Mouse (Mus musculus) gastrocnemius, postnatal 36 days (tissue): ENCODE measurements around the gene Bcas2. TPM values are rescaled to one million over a fixed set of nuclear protein-coding genes. Genes with fewer than 3 reads are reported as not detected.
"Not testable (repeated sequence)": the region's sequence is repeated elsewhere in the genome, so short reads cannot be mapped to it uniquely, and the experiment has no call there.

Experiments used
- DNase-seq, 2 experiments: peaks; one replicate each; pipeline ENCODE4 v3.0.0; 2022
- intact Hi-C: fragments of 180-260 bp; cut with DNase I; formaldehyde crosslinking; loops from one replicate; pipeline ENCODE4 v1.15.1; 2025
- total RNA-seq, 2 experiments: library from RNA; stranded (reverse); gene quantifications; 2 replicates each; pipeline ENCODE4 v1.2.3; 2021

Bcas2 gene
- total RNA-seq, 2 experiments from 2014 or later = 37.2 to 43.8 TPM

DNA sequence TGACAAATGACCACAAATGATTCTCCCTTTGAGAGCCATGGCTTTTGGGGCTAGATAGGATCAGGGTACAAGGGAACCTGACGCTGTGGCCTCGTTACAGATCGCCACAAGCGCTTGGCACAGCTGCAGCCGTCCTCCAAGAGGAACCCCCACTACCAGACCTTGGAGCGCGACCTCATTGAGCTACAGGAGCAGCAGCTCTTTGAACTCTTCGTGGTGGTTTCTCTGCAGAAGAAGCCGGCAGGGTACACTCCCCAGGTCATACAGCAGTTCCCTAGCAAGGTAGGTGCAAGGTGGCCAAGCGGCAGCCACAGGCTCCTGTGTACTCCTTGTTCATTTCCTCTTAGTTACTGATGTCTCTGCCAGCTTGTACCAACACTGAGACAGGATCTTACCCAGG, 22.5 kb upstream of the Bcas2 start:
- DNase-seq = no peak
- intact Hi-C loops = no loop called here

DNA sequence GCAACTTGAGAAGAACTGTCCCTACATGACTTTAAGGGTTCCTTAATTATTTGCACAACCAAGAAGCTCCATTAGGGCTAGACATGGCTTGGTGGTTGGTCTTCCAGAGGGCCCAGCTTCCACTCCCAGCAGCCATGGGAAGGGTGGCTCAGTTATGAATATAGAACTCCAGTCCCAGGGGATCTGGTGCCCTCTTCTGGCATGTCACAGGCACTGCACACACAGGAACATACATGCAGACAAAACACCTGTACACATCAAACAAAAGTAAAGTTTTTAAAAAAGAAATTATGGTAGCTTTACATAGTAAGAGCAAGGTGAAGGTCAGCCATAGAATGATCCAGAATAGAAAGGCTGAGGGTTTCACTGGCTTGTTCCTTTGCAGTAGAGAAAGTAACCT, 17.7 kb upstream of the Bcas2 start:
- intact Hi-C loops = no loop called here
- DNase-seq = no peak

DNA sequence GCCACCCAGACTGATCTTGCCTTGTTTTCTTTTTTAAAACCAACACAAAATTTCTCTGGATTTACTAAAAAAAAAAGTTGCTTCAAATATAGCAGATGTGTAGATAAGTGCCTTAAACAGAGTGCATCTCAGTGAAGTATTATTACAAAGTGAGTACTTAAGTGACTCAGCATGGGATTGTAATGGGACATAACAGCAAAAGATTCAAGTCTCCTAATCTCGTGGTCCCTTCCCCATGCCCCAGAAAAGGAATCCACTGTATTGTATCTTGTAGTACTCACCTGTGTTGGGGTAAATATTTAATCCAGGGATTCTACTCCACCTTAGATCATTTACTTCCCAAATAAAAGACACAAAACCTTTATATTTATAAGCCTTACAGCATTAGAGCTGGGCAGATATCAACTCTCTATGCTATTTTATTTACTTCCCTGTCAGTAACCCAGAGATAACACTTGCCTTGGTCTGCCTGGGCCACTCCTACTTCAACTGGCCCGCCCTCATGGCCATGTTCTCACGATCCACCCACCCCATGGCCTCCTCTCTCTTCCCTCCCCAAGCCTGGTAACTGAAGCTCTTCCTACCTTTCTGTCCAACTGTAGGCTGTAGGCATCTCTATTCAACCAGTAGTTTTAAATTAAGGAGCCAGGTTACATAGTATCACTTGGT, 12.1 kb upstream of the Bcas2 start:
- intact Hi-C loops = no loop called here
- no peak for DNase-seq

GRCm38 (mm10) chr3:103169771-103170170, 1.7 kb upstream of the Bcas2 start:
- intact Hi-C loops = loop anchor here (5.0 kb wide), 2 partner anchors 67 to 452 kb away; partner anchors contain the start of gene Dennd2c
- DNase-seq = peak; percentile 71 to 72

DNA sequence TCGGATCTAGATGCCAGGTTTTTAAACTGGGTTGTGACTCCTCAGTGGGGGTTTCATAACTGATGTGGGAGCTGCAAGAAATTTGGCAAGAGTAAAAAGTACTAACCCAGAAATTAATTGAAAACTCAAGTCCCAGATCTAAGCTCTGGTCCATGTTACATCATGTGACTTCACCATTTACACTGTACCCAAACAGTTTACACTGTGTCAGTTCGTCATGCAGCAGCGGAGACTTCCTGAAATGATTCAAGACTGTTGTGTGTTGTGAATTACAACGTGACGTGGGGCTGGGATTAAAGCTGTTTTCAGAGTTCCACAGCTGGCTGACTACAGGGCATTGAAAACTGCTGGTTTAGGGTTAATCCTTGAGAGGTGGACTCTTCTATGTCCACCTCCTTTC, 1.2 kb downstream of the Bcas2 start:
- intact Hi-C loops = no loop called here
- no peak for DNase-seq

GRCm38 (mm10) chr3:103176740-103177139, 5.3 kb downstream of the Bcas2 start:
- no peak for DNase-seq
- intact Hi-C loops = no loop called here

DNA sequence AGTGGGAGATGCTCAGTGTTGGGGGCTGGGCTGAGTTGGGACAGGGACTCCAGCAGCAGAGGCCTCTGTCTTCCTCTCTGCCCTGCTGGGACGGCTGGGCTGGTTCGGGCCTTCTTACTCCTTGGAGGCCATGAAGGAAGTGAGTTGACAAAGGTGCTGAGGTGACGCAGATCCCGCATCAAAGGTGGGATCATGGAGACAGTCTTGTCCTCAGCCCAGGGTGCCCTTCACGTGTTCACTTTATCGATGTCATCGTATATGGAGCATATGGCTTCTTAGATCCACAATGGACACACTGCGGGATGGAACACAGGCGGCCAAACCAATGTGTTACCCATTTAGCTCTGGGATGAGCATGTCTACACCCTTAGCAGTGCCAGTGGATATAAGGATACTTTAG, 8.1 kb downstream of the Bcas2 start:
- intact Hi-C loops = no loop called here
- no peak for DNase-seq

DNA sequence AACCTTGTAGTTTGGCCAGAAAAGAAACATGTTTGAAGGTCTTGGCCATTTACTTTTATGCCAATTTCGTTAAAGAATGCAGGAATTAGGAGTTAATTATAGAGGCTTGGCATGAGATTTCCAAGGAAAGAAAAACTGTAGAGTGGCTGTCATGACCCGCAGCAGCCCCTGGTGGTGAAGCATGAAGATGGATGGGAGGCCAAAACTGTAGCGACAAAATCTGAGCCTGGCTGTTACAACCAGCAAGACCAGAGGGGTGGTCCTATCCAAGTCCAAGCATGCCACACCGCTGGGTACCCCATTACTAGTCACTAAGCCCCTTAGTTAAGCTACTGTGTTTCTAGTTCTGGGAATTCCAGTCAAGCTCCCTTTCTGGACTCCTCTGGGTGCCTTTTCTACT, 9.7 kb downstream of the Bcas2 start:
- intact Hi-C loops = no loop called here
- no peak for DNase-seq

- intact Hi-C loops = no loop called here
- no peak for DNase-seq
Measured at GRCm38 (mm10) chr3:103182821-103183220, 11.4 kb downstream of the Bcas2 start.

- intact Hi-C loops, DNase-seq: not testable (repeated sequence)
Measured at GRCm38 (mm10) chr3:103184467-103184866, 13.0 kb downstream of the Bcas2 start.

- no peak for DNase-seq
- intact Hi-C loops = no loop called here
Measured at GRCm38 (mm10) chr3:103188451-103188850, 17.0 kb downstream of the Bcas2 start.

GRCm38 (mm10) chr3:103188856-103189255, 17.4 kb downstream of the Bcas2 start:
- intact Hi-C loops = no loop called here
- DNase-seq = no peak

DNA sequence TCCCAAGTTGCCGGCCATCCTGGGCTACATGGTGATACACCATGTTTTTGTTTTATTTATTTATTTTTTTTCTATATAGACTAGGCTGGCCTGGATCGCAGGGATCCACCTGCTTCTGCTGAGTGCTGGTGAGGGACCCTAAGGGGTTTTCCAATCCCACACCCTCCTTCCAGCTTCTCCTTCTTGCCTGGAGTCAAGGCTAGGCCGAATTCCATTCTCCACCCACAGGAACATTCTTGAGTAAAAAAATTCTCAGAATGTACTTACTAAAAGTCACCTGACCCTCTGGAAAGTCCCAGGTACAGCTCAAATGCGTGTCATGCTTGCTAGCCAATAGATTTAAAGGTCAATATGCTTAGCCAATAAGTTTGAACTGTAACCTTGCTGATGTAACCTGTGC, 20.7 kb downstream of the Bcas2 start:
- no peak for DNase-seq
- intact Hi-C loops = no loop called here

DNA sequence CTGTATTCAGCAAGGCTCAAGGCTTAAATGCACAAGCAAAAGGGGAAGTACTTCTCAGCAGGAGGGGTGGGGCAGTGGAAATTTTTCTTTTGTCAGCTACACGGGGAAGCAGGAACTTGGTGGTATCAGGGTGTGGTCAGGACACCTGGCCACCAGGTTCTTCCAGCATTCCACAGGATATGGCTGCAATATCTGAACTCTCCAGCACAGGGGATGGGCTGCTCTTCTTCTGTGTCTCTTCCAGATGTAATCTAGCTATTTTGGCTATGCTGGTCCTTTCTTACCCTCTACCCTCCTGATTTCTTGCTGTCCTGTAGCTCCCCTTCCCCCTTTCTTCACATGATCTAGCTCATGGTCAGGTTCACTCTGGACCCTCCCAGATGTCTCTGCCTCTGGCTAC, 21.7 kb downstream of the Bcas2 start:
- intact Hi-C loops = no loop called here

DNA sequence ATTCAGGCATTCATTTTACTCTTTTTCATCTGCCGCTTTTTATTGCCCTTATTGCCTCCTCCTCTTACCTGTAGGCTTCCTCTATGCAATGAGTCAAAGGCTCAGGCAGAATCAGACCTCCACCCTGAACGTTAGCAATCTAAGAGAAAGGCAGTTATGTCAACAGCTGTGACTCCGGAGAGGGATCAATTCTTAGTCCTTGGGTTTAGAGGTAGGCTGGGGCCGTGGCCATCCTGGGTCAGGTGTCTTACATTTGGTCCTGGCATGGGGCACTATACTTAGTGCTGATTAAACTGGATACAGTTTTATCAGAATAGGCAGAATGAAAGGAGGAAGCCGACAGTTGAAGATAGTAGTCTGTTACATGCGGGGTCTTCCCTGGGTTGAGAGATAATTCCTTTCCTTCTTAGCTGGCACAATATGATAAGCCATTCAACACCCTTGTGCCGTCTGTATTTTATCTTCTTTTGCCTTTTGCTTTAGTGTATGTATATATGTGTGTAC, 24.9 kb downstream of the Bcas2 start:
- intact Hi-C loops = no loop called here
- DNase-seq = no peak

More for the DNA sequence above, 21.7 kb downstream of the Bcas2 start:
- DNase-seq = no peak

DNA sequence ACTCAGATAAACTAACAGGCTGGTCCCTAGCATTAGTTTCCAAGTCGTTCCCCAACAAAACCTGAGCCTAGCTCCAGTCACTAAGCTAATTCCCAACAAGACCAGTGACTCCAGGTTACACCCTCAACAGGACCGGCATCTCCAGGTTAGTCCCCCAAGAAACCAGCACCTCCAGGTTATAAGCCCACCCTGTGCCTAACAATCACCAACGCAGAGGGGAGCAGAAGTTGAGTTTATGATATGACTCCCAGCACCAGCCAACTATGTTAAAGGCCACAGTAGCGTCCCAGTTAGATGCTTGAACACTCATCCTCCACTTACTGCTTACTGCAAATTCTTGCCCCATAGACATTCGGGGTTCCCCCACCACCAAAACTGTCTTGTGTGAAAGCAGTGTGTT, 27.9 kb downstream of the Bcas2 start:
- intact Hi-C loops = no loop called here
- no peak for DNase-seq

DNA sequence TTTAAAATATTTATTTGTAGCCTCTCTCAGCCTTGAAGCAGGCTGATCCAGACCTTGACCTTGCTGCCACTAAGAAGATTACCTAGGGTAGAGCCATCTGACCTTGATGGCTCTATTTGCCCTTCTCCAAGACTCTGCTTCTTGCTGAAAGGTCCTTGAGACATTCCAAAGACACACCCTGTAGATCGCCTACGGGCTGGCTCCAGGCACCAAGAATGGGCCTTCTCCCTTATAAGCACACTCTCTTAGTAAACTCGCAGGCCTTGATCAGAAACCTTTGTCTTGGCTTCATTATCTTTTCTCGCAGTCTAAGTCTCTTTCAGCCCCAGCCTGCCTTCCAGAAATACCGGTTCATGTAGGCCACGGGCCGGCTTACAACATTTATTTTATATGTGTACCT, 29.6 kb downstream of the Bcas2 start:
- DNase-seq, intact Hi-C loops: not testable (repeated sequence)

GRCm38 (mm10) chr3:103203554-103203953, 32.1 kb downstream of the Bcas2 start:
- DNase-seq = no peak
- intact Hi-C loops = no loop called here

GRCm38 (mm10) chr3:103204445-103204844, 33.0 kb downstream of the Bcas2 start:
- intact Hi-C loops = no loop called here
- DNase-seq = no peak

DNA sequence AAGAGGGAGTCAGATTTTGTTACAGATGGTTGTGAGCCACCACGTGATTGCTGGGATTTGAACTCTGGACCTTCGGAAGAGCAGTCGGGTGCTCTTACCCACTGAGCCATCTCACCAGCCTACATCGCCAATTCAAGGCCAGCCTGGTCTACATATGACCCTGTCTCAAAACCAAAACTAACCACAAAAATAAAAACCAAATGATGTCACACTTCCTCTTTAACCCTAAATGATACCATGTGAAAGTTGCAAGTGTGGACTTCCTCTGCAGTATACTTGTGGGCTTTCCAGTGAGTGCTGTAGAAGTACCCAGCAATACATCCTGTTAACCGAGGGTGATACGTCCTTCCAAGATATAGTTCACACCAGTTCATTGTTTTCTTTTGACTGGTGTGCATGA, 34.9 kb downstream of the Bcas2 start:
- intact Hi-C loops = no loop called here
- DNase-seq = no peak

DNA sequence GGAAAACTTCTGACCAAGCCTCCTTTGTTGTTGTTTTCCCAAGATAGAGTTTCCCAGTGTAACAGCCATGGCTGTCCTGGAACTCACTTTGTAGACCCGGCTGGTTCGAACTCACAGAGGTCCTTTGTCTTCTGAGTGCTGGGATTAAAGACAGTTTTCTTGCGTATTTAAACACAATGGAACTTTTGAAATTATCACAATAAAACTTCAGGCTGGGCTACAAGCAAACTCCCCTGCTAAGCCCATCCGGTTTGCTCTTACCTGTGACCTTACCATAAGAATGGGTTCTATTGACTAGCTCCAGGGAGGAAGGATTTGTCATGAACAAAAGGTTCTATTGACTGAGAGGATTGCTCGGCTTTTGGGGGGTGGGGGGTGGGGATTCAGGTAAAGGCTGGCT, 36.3 kb downstream of the Bcas2 start:
- intact Hi-C loops = no loop called here
- DNase-seq = no peak

GRCm38 (mm10) chr3:103208237-103208636, 36.8 kb downstream of the Bcas2 start:
- no peak for DNase-seq
- intact Hi-C loops = no loop called here

- intact Hi-C loops = no loop called here
- no peak for DNase-seq
Measured at GRCm38 (mm10) chr3:103211101-103211500, 39.6 kb downstream of the Bcas2 start.
